Mouse (Mus musculus) T-helper 17 cell (primary cell): Measurements from ENCODE around the gene Slc50a1.

Source experiments
- in situ Hi-C, 2 experiments: fragments of 300-600 bp; cut with MboI, MseI; formaldehyde crosslinking; loops; 1 replicate in 1 of 2; 2 replicates in 1 of 2; pipeline ENCODE4 v1.15.1; 2025; ENCODE audit warnings: high pct_unique_total_duplicates in 2 of 2

Slc50a1 gene

DNA sequence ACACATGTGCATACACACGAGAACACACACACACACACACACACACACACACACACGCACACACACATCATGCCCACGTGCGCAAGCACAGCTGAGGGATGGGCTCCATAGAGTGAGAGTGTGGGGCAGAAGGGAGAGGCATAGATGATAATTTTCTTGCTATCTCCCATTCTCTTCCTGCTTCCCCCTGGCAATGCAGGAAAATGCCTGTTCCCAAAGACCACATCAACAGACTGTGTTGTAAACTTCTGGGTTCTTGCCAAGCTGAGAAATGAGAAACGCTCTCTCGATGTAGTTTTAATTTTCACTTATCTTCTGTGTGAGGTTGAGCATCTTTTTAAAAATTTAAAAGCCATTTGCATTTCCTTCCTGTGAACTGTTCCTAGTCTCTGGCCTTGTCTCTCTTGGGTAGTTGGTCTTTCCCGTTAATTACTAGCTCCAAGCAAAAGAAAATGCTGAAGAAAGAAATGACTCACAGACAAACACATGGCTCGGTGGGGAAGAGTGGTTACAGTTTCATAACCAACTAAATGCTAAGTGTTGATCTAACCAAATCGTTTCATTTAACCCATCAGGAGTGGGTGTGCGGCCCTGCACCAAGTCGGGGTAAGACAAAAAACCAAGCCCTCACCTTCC lies 26.5 kb upstream of the Slc50a1 start:
- in situ Hi-C loops: no loop called here

DNA sequence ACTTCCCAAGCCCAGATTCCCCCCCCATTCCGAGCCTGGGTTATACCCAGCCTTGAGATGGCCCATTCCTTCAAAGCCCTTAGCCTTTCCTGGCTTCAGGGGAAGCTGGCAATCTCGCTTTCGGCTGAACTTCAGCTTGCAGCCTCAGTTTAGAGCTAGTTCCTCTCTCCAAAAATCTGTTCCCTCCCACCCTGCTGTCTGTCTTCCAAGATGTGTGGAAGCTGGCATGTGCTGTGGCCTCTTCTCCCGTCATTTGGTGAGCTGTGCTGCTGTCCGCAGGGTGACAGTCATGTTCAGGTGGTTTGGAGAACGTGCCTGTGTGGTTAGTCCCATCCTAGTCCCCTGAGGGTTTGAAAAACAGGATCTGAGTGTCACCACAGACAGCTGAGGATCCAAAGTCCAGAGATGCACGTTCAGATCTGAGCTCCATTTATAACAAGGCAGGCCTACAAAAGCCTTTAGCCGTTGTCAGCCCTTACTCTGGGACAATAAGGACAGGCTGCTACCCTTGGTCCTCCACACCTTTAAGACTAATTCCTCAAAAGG lies 25.4 kb upstream of the Slc50a1 start:
- in situ Hi-C loops: no loop called here

- in situ Hi-C loops: no loop called here
Observed at GRCm38 (mm10) chr3:89294195-89294594, 23.8 kb upstream of the Slc50a1 start.

DNA sequence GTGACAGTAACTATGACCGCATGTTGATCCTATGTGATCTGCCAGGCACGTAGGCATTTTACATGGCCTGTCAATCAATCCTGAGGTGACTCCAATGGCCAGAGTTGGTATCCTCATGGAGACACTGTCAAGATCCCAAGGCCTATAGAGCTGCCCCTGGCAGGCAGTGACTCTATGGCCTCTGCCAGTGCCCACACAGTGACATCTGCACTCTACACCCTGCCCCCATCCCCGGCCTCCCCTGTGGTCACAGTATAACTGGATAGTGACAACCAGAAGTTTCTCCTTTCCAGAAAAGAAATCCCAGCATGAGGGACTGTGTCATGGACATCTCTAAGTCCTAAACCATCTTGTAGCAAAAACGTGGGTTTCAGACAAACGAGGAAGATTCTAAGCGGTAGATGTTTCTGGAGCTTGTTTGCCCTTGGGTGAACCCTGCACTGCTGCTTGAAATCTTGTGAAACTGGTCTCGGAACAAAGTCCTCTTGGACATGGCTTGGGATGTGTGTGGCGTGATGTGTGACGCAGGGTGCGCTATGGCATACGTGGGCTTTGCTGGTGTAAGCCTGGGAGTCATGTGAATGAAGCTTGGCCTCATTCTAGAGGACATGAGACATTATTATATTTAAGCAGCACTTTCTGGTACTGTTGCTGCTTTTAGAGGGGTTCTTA lies 23.0 kb upstream of the Slc50a1 start:
- in situ Hi-C loops: no loop called here

GRCm38 (mm10) chr3:89292303-89292702 lies 21.9 kb upstream of the Slc50a1 start:
- in situ Hi-C loops: no loop called here

DNA sequence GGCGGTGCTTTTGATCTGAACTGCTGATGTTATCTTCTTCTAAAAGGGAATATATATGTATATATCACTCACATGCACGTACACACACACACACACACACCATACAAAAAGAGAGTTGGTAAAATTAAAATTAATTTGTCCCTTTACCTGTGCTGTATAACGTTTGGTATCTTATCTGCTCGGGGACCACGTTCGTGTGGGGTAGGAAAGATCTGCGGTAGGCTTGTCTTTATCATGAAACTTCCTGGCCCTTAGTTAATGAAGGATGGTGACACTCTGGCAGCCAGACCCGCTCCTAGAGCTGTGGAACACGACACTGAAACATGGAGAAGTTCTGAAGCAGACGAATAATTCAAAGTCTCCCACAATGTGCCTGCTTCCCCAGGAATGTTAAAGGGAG lies 21.5 kb upstream of the Slc50a1 start:
- in situ Hi-C loops: no loop called here

DNA sequence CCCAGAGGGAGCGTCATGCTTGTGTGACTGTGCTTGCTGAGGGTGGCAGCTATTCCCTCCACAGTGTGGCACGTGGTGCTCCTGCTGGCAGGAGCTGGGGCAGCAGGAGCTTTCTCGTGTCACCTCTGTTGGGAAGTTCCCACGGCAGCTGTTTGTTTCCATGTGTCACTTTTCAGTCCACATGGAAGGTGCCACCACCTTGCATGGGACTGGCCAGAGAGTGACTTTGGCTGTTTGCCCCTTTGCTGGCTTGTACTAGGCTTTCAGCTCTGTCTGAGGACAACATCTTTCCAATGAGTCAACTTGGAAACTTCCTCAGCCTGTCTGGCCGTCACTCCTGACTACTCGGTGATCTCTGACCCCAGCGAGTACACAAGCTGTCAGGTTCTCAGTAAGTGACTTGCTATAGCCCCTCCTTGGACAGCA lies 18.1 kb upstream of the Slc50a1 start:
- in situ Hi-C loops: no loop called here

DNA sequence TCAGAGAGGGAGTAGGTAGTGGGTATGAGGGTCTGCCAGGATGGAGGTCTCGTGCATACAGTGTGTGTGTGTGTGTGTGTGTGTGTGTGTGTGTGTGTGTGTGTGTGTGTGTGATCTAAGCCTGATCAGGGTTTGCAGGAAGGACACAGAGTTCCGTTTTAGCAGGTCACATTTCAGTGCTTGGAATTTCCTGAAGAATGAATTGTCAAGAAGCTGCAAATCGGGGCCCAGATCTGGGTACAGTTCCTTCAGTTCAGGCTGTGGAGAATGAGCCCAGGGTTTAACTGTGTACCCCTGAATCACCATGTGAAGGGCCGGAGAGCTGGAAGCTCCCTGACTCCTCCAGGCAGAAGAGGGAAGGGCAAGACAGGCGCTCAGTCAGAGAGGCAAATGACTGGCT lies 16.9 kb upstream of the Slc50a1 start:
- in situ Hi-C loops: no loop called here

DNA sequence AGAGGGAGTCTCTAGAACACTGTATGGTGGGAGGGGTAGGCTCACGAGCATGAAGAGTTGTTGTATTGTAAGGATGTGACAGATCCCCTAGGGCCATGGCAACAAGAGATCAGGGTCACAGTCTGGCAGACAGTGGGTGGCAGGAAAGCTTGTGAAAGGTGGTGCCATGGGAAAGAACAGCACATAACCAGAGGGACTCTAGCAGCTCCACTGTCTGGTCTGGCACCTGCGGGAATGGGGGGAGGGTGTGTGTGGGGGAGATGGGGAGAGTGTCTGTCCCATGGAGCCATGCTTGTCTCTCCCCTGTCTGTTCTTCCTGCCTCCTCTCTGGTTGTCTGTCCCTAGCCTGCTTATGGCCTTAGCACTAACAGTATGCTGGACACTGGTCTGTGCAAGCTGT lies 15.2 kb upstream of the Slc50a1 start:
- in situ Hi-C loops: no loop called here

DNA sequence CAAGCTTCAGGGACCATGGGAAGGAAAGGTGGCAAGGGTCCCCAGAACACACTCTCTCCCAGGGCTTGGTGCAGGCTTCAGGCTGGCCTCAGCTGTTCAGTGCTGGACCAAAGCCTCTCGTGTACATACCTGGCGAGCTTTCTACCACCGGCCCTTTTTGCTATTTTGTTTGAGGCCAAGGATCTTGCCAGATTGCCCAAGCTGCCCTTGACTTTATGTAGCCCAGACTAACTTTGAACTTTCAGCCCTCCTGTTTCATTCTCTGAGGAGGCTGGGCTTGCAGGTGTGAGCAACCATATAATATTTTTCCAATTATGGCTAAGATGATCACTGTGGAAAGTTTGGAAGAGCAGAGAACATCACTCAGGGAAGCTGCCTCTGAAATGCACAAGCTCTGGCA lies 13.9 kb upstream of the Slc50a1 start:
- in situ Hi-C loops: loop anchor here (5.0 kb wide), 1 partner anchor 37 kb away; the partner anchor contains the start of genes Krtcap2 (in 2 of the 2) and Trim46 (in 2 of the 2)

- in situ Hi-C loops: loop anchor here (5.0 kb wide), 1 partner anchor 35 kb away; the partner anchor contains the start of genes Krtcap2 (in 2 of the 2) and Trim46 (in 2 of the 2)
Observed at GRCm38 (mm10) chr3:89282291-89282643, 11.9 kb upstream of the Slc50a1 start.

DNA sequence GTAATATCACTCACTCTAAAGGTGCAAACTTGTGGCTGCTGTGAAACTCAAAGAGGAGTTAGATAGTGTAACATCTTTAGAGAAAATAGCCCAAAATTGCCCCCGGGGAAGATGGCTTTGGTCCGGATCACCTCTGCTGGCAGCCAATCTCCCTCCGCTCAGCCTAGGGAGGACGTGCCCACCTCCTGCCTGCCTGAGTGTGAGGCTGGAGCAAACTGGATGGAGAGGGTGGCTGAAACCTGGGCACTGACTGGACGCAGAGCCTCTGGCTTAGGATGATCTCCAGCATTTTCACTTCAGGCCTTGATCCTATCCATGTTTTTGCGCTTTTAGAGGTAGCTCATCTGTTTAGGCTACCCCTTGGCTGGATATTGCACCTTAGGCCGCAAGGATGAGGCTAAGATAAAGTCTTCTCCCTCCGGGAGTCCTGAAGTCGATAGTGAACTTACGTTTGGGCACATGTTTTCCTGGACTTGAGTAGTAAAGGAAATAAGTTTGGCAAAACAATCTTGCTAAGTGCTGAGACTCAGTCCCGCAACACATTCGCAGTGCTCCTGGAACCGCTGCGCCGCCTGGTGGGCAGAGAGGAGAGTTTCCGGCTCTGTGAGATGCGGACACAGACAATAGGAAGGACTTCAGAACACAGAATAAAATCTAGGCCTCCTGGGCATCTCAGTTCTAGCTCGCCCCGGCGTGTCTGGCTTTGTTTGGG lies 11.4 kb upstream of the Slc50a1 start:
- in situ Hi-C loops: loop anchor here (5.0 kb wide), 1 partner anchor 34 kb away; the partner anchor contains the start of genes Krtcap2 (in 2 of the 2) and Trim46 (in 2 of the 2)

GRCm38 (mm10) chr3:89280606-89281511 lies 10.5 kb upstream of the Slc50a1 start, which contains the start of gene Efna1:
TSS of gene Efna1 (minus strand) at chr3:89281142.
- in situ Hi-C loops: loop anchor here (5.0 kb wide), 1 partner anchor 34 kb away; the partner anchor contains the start of genes Krtcap2 (in 2 of the 2) and Trim46 (in 2 of the 2)

GRCm38 (mm10) chr3:89280050-89280605 lies 9.8 kb upstream of the Slc50a1 start:
- in situ Hi-C loops: loop anchor here (5.0 kb wide), 1 partner anchor 33 kb away; the partner anchor contains the start of genes Krtcap2 (in 2 of the 2) and Trim46 (in 2 of the 2)

DNA sequence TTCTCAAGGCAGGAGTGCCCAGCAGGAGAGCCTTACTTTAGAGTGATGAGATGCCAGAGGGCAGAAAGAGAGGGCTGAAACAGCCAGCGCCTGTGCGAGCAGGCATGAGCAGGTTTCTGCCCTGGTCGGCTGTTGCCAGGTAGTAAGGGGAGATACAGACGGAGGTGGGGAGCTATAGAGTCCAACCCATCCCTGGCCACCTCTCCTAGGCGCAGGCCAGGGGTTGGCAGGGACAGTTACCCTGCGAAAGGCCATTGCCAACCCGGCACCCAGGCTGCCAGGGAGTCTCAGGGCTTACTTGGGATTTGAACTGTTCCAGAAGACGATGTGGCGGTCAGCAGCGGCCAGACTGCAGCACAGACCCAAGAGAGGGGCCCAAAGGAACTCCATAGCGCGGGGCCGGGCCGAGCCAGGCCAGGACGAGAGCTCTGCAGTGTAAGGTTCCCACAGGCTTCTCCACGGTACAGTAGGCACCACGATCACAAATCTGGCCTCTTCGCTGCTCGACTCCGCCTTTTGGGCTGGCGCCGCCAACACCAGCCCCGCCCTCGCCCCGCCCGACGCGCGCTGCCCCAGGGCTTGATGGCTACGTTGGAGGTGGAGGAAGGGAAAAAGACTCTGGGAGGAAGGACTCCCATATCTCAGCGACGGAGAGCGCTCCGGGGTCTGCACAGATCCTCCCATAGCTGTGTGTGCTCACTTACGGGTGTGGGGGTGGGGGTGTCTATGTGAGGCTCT lies 9.0 kb upstream of the Slc50a1 start:
- in situ Hi-C loops: no loop called here

DNA sequence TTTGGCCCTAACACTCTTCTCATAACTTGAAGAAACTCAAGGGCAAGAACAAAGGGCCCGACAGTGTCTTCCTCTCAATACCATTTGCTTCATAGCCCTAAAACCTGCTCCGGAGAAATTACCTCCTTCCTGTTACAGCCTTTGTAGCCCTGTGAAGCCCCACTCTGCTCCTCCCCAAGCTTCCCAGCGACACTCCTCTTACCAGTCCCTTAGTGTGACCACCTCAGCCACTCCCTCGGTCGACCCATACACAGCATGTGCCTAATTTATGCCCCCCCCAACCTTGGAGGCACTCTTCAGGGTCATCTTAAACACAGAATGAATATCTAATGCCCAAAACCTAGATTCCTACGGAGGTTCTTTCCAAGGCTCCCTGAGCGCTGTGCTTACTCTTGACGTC lies 8.3 kb upstream of the Slc50a1 start:
- in situ Hi-C loops: no loop called here

DNA sequence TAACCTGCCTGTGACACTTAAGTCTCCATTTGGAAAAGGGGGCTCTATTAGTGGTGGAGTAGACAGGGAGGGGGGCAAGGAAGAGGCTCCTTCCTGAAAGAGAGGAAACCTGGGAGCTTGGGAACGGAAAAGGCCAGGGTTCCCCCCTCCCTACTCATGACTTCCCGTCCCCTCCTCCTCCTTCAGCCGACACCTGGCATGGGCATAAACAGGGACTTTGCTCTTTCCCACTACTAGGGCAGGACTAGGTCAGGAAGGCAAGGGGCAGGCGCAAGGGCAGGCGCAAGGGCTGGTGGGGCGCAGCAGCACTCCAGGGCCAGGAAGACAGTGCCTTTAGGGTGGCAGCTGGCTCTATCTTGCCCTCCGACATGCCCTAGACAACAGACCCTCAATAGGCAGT lies 7.7 kb upstream of the Slc50a1 start:
- in situ Hi-C loops: no loop called here

- in situ Hi-C loops: no loop called here
Observed at GRCm38 (mm10) chr3:89277281-89278021, 7.1 kb upstream of the Slc50a1 start.

DNA sequence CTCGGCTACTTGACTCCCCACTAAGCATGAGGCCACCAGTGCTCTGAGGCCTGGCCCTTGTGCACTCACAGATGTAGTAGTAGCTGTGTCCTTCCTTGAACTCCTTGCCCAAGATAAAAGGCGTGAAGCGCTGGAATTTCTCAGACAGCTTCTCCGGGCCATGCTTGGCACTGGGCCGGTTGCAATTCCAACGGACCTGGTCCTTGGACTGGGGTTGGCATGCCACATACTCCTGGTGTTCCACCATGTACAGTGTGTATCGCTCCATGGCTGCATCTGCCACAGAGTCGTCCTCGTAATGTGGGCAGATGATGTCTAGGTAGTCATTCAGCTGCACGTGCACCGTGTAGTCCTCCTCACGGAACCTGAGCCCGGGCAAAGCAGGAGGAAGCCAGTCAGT lies 5.7 kb upstream of the Slc50a1 start:
- in situ Hi-C loops: no loop called here
